Mouse (Mus musculus) limb, embryonic 14.5 days (tissue): ENCODE measurements around the gene Cnn3. TPM values are rescaled to one million over a fixed set of nuclear protein-coding genes. Genes with fewer than 3 reads are reported as not detected.

Experiments
- ATAC-seq: fragments of 200-750 bp; cut with Nextera tagmentation; 2 replicates; pipeline ENCODE4 v1.8.0; 2017; ENCODE audit warnings: low read depth, moderate number of reproducible peaks, moderate TSS enrichment; ENCODE audit not compliant: low FRiP score
- DNase-seq: peaks from one replicate; pipeline ENCODE4 v3.0.0-alpha.2; 2015; ENCODE audit warnings: low spot score
- H3K27ac ChIP-seq: fragments of 300-500 bp; sonication (generic); replicated peaks from 2 replicates; pipeline ENCODE4 v1.5.1; 2014; ENCODE audit warnings: low read depth, mild to moderate bottlenecking, low read length, moderate library complexity, mixed read lengths
- H3K27me3 ChIP-seq: fragments of 300-500 bp; sonication (generic); 2 replicates; pipeline ENCODE4 v1.6.1; 2014; ENCODE audit warnings: low read length, mixed read lengths; ENCODE audit not compliant: control insufficient read depth, insufficient read depth
- H3K36me3 ChIP-seq: fragments of 300-500 bp; sonication (generic); 2 replicates; pipeline ENCODE4 v1.6.1; 2014; ENCODE audit warnings: mild to moderate bottlenecking, low read length, moderate library complexity, mixed read lengths; ENCODE audit not compliant: control insufficient read depth, insufficient read depth
- H3K4me1 ChIP-seq: fragments of 300-500 bp; sonication (generic); 2 replicates; pipeline ENCODE4 v1.6.1; 2014; ENCODE audit warnings: antibody characterized with exemption, low read length, mixed read lengths; ENCODE audit not compliant: control insufficient read depth, insufficient read depth
- H3K4me2 ChIP-seq: fragments of 300-500 bp; sonication (generic); replicated peaks from 2 replicates; pipeline ENCODE4 v1.6.1; 2014; ENCODE audit warnings: low read depth, mild to moderate bottlenecking, low read length, moderate library complexity; ENCODE audit not compliant: severe bottlenecking
- H3K4me3 ChIP-seq: fragments of 300-500 bp; sonication (generic); replicated peaks from 2 replicates; pipeline ENCODE4 v1.5.1; 2014; ENCODE audit warnings: low read length
- H3K9ac ChIP-seq: fragments of 300-500 bp; sonication (generic); 2 replicates; pipeline ENCODE4 v1.6.1; 2014; ENCODE audit warnings: mild to moderate bottlenecking, low read depth, low read length, moderate library complexity; ENCODE audit not compliant: severe bottlenecking
- H3K9me3 ChIP-seq: fragments of 300-500 bp; sonication (generic); 2 replicates; pipeline ENCODE4 v1.6.1; 2016; ENCODE audit warnings: low read length; ENCODE audit not compliant: control insufficient read depth
- POLR2A ChIP-seq: fragments of 200-500 bp; IDR thresholded peaks from 2 replicates; pipeline ENCODE4 v1.8.0; 2012; ENCODE audit warnings: inconsistent platforms, mild to moderate bottlenecking, moderate library complexity, borderline replicate concordance; ENCODE audit not compliant: insufficient read depth, insufficient read length; ENCODE audit errors: extremely low read depth
- WGBS: fragments of 180-500 bp; shearing (Covaris S2); extraction: QIAGEN DNeasy Blood & Tissue Kit; methylation state at CpG from one replicate; pipeline ENCODE4 v1.1.7; 2014; 5-methylcytosine and 5-hydroxymethylcytosine counted together
- polyA plus RNA-seq, 2 experiments: library from polyadenylated mRNA; depleted of rRNA in 1 of 2; stranded (reverse) in 1 of 2; unstranded in 1 of 2; fragments of >200 nt; fragmentation: Nextera tagmentation in 1 of 2; extraction: Ambion mirVana in 1 of 2; gene quantifications; 2 replicates each; pipeline versions ENCODE4 v1.2.1 to v1.2.3; 2012 to 2014

Gene Cnn3
- polyA plus RNA-seq, 2 experiments, result 674 to 746 TPM

DNA sequence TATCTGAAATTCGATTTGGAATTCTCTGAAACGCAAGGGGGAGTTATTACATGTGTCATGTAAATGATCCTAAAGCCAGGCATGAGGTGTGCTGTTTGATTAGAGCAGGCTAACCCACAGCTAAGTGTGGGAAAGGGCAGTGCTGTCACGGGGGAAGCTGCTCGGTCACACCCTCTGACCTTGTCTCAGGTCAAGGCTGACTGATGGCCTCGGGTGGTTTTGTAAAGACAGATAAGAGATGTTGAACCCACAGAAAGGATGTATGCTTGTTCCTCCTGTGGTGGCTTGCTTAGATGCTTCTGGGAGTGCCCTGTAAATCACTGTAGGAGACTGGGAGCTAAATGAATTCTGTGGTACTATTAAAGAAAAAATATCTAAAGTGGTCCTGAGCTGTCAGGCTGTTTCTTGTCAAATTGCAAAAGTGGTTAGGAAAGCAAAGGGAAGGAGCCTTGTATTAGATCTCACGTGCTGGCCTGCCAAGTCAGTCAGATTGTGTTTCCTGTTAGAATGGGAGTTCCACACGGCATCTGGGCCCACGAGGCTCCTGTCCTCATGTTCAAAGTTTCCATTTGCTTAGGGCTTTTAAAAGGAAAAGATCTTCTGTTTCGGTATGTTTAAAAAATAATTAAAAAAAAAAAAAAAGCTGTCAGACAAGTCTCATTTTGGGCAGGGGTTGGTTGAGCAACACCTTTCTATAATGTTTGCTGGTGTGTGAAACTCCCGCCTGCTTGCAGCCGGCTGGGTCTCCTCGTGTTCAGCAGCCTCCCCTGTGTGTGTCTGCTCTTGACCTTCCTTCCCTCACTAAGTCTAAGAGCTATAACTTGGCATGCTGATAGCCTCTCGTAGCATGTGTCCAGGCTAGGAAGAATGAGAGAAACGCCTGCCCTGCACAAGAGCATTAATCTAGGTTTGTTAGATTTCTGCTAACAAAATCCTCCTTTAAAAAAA lies 32.5 kb downstream of the Cnn3 start:
- no peak overlapping the region for H3K4me2 ChIP-seq
- H3K9ac ChIP-seq, result no peak overlapping the region
- no peaks in the 10 kb centered on the region for H3K9me3 ChIP-seq
- no peak overlapping the region for H3K4me3 ChIP-seq
- peaks cover 6% of the 10 kb centered on the region; the same call in 1 of the 2 replicates for H3K4me1 ChIP-seq
- H3K27me3 ChIP-seq, result no peaks in the 10 kb centered on the region
- TF ChIP-seq POLR2A, result no peak
- ATAC-seq (no peak), DNase-seq (no peak)
- WGBS, result 69% methylated on average over 14 of the region's 14 CpGs
- no peak overlapping the region for H3K27ac ChIP-seq
- H3K36me3 ChIP-seq, result peaks cover 79% of the 10 kb centered on the region

- TF ChIP-seq POLR2A, result no peak
- Histone ChIP-seq H3K4me2 (no peak overlapping the region), H3K27ac (0 out of 2 replicates have a peak overlapping the region, but pooled peaks have one; percentile 2), H3K9me3 (no peaks in the 10 kb centered on the region), H3K4me3 (no peak overlapping the region), H3K9ac (no peak overlapping the region), H3K36me3 (peaks cover 61% of the 10 kb centered on the region), H3K27me3 (no peaks in the 10 kb centered on the region), H3K4me1 (peaks cover 12% of the 10 kb centered on the region)
- 88% methylated on average over 16 of the region's 16 CpGs for WGBS
- ATAC-seq (no peak), DNase-seq (no peak)
Observed at GRCm38 (mm10) chr3:121460473-121461193, 34.3 kb downstream of the Cnn3 start.

GRCm38 (mm10) chr3:121461477-121461876 lies 35.2 kb downstream of the Cnn3 start:
- H3K9me3 ChIP-seq, result no peaks in the 10 kb centered on the region
- no peak for TF ChIP-seq POLR2A
- ATAC-seq, result no peak
- H3K36me3 ChIP-seq, result peaks cover 52% of the 10 kb centered on the region
- WGBS, result 96% methylated on average over 13 of the region's 13 CpGs
- no peak overlapping the region for H3K4me3 ChIP-seq
- no peak overlapping the region for H3K4me2 ChIP-seq
- no peak for DNase-seq
- H3K27ac ChIP-seq, result no peak overlapping the region
- H3K27me3 ChIP-seq, result no peaks in the 10 kb centered on the region
- peaks cover 12% of the 10 kb centered on the region for H3K4me1 ChIP-seq
- H3K9ac ChIP-seq, result no peak overlapping the region

DNA sequence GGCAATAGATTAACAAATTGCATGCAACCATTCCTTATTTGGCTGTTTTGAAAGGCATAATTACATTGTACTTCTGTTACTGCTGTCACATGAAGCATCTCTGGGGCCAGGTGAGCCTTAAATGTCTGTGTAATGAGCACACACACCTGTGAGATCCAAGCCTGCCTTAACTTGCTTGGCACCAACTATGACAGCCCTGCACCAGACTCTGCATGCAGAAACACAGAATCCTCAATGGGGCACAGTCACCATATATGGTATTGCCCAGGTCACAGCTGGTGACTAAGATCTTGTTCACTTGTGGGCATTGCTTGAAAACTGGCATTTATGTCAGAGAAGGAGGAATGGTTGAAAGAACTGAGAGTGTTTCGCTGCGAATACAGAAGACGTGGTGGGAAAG lies 36.5 kb downstream of the Cnn3 start:
- no peak for ATAC-seq

DNA sequence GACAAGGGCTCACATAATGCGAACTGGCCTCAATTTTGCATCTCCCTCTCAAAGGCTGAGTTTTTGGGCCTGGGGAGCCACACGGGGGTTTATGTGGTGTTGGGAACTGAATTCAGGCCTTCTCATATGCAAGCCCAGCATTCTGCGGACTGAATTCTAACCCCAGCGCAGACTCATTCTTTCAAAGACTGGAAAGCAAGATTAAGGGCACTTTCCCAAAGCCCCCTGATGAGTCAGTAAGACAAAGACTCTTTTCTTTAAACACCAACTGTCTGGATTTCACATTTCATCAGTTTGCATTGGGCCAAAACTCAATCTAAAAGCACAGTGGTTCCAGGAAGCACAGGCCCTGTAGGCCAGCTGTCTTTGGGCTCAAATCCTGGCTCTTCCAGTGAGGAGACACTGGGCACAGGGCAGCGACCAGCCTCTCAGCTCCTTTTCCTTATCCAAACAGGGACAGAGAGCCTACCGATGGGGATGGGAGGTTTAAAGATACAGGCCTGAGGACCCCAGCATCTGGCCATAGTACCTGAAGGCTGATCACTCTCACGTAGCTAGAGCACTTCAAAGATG lies 38.5 kb downstream of the Cnn3 start:
- H3K27ac ChIP-seq, result peak overlapping the region; percentile 35; the same call in 1 of the 2 replicates

More for the DNA sequence above, 36.5 kb downstream of the Cnn3 start:
- Histone ChIP-seq H3K36me3 (peaks cover 39% of the 10 kb centered on the region), H3K9ac (no peak overlapping the region), H3K4me3 (no peak overlapping the region), H3K27me3 (no peaks in the 10 kb centered on the region), H3K9me3 (no peaks in the 10 kb centered on the region), H3K4me2 (no peak overlapping the region), H3K4me1 (peaks cover 12% of the 10 kb centered on the region), H3K27ac (no peak overlapping the region)
- no peak for DNase-seq
- WGBS, result 71% methylated on average over 3 of the region's 3 CpGs
- no peak for TF ChIP-seq POLR2A

More for the DNA sequence above, 38.5 kb downstream of the Cnn3 start:
- Histone ChIP-seq H3K9me3 (no peaks in the 10 kb centered on the region), H3K4me3 (no peak overlapping the region), H3K27me3 (no peaks in the 10 kb centered on the region), H3K36me3 (peaks cover 19% of the 10 kb centered on the region), H3K4me1 (peaks cover 23% of the 10 kb centered on the region), H3K4me2 (no peak overlapping the region), H3K9ac (no peak overlapping the region)
- no peak for DNase-seq
- TF ChIP-seq POLR2A, result no peak
- WGBS, result 77% methylated on average over 7 of the region's 7 CpGs
- no peak for ATAC-seq
